Mouse (Mus musculus): ENCODE data around the gene Fgfr2. TPM values are rescaled to one million over a fixed set of nuclear protein-coding genes. Genes with fewer than 3 reads are reported as not detected.
"Not testable (repeated sequence)": the region's sequence is repeated elsewhere in the genome, so short reads cannot be mapped to it uniquely, and the experiment has no call there.

Fgfr2 gene
- total RNA-seq, 1 experiment, result 37.5 TPM

DNA sequence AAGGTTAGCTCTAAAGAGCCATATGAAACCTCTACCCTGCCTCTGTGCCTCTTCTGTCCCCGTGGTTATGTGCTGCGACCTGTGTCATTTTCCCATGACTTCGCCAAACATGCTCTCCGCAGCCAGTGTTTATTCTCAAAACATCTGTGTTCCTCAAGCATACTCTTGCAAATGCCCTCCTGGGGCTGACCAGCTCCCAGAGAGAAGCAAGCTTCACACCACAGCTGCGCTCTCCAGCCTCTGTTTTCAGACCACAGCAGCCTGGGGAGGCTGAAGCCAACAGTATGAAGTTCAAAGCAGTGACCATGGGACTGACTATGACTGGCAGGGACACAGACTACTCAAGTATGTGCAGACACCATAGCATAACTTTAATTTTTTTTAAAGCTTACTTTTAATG lies 616.9 kb downstream of the Fgfr2 start:
- TF ChIP-seq CHD2 (IDR thresholded peaks at IDR 0.05; ENCODE audit: low read depth, low read length) (no peak), HCFC1 (IDR thresholded peaks at IDR 0.05; ENCODE audit: borderline replicate concordance, insufficient read depth, low read length) (no peak), MAFK (IDR thresholded peaks at IDR 0.05; ENCODE audit: insufficient read depth, low read depth, low read length) (no peak), ZC3H11A (IDR thresholded peaks at IDR 0.05; ENCODE audit: borderline replicate concordance, low read depth, low read length) (no peak), ZNF384 (IDR thresholded peaks at IDR 0.05; ENCODE audit: low read depth, low read length) (no peak)
- no peak for DNase-seq (ENCODE audit: low read depth, low spot score)
- in situ Hi-C loops (cut with MboI; ENCODE audit: low sequenced_read_pairs in 2 of 2, unreplicated experiment in 2 of 2), result no loop called here

DNA sequence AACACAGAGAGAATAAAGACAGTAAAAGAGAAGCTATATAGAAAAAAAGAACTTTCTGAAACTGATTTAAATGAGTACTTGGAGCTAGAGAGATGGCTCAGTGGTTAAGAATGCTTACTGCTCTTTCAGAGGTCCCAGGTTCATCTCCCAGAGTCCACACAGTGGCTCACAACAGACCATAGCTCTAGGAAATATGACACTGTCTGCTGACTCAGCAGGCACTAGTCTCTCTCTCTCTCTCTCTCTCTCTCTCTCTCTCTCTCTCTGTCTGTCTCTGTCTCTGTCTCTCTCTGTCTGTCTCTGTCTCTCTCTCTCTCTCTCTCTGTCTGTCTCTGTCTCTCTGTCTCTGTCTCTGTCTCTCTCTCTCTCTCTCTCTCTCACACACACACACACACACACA lies 620.7 kb downstream of the Fgfr2 start:
- H3K27ac ChIP-seq (ENCODE audit: insufficient read depth, low read depth, low read length, poor library complexity, severe bottlenecking); H3K9me3 ChIP-seq (ENCODE audit: control insufficient read depth, insufficient read depth, low read depth, low read length); DNase-seq (ENCODE audit: low read depth, low spot score); H3K36me3 ChIP-seq (ENCODE audit: control insufficient read depth, insufficient read depth, low read length, poor library complexity, severe bottlenecking); H3K4me3 ChIP-seq (ENCODE audit: insufficient read depth in 1 of 2, low read depth in 1 of 2, low read length in 2 of 2, poor library complexity in 1 of 2, severe bottlenecking in 1 of 2); H3K9ac ChIP-seq (ENCODE audit: insufficient read depth, low read depth, low read length, poor library complexity, severe bottlenecking); in situ Hi-C loops (cut with MboI; ENCODE audit: low sequenced_read_pairs in 2 of 2, unreplicated experiment in 2 of 2); H3K4me1 ChIP-seq (ENCODE audit: control insufficient read depth in 2 of 2, insufficient read depth in 2 of 2, low read length in 2 of 2, poor library complexity in 1 of 2): not testable (repeated sequence)
- TF ChIP-seq MAFK (IDR thresholded peaks at IDR 0.05; ENCODE audit: insufficient read depth, low read depth, low read length), result peak; percentile 78

More for the DNA sequence above, 616.9 kb downstream of the Fgfr2 start:
- H3K9ac ChIP-seq (ENCODE audit: insufficient read depth, low read depth, low read length, poor library complexity, severe bottlenecking), result no peak overlapping the region
- H3K4me1 ChIP-seq (ENCODE audit: control insufficient read depth in 2 of 2, insufficient read depth in 2 of 2, low read length in 2 of 2, poor library complexity in 1 of 2), result no peaks in the 10 kb centered on the region
- H3K27ac ChIP-seq (ENCODE audit: insufficient read depth, low read depth, low read length, poor library complexity, severe bottlenecking), result no peak overlapping the region
- H3K36me3 ChIP-seq (ENCODE audit: control insufficient read depth, insufficient read depth, low read length, poor library complexity, severe bottlenecking), result no peaks in the 10 kb centered on the region
- no peak overlapping the region for H3K4me3 ChIP-seq (ENCODE audit: insufficient read depth in 1 of 2, low read depth in 1 of 2, low read length in 2 of 2, poor library complexity in 1 of 2, severe bottlenecking in 1 of 2)
- no peaks in the 10 kb centered on the region for H3K9me3 ChIP-seq (ENCODE audit: control insufficient read depth, insufficient read depth, low read depth, low read length)

DNA sequence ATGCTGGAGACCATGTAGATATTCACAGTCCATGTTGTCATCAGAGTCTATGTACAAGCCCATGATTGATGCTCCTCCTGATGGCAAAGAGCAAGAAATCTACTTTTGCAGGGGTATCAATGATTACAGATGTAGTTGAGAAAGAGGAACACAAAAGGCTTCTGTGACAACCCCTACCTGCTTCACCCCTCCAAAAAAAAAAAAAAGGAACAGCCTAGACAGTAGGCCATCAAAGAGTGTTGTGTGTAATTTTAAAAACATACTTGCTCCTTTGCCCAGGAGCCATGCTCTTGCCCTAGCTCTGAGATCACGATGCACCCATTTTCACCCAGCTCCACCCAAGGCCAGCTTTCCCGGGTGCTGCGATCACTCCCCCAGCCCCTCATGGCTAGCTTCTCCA lies 626.0 kb downstream of the Fgfr2 start:
- in situ Hi-C loops (cut with MboI; ENCODE audit: low sequenced_read_pairs in 2 of 2, unreplicated experiment in 2 of 2), result no loop called here
- DNase-seq (ENCODE audit: low read depth, low spot score), result no peak
- Histone ChIP-seq H3K9ac (ENCODE audit: insufficient read depth, low read depth, low read length, poor library complexity, severe bottlenecking) (no peak overlapping the region), H3K4me3 (ENCODE audit: insufficient read depth in 1 of 2, low read depth in 1 of 2, low read length in 2 of 2, poor library complexity in 1 of 2, severe bottlenecking in 1 of 2) (no peak overlapping the region), H3K27ac (ENCODE audit: insufficient read depth, low read depth, low read length, poor library complexity, severe bottlenecking) (no peak overlapping the region), H3K9me3 (ENCODE audit: control insufficient read depth, insufficient read depth, low read depth, low read length) (no peaks in the 10 kb centered on the region), H3K4me1 (ENCODE audit: control insufficient read depth in 2 of 2, insufficient read depth in 2 of 2, low read length in 2 of 2, poor library complexity in 1 of 2) (no peaks in the 10 kb centered on the region), H3K36me3 (ENCODE audit: control insufficient read depth, insufficient read depth, low read length, poor library complexity, severe bottlenecking) (no peaks in the 10 kb centered on the region)
- TF ChIP-seq MAFK (IDR thresholded peaks at IDR 0.05; ENCODE audit: insufficient read depth, low read depth, low read length) (no peak), CHD2 (IDR thresholded peaks at IDR 0.05; ENCODE audit: low read depth, low read length) (no peak), ZC3H11A (IDR thresholded peaks at IDR 0.05; ENCODE audit: borderline replicate concordance, low read depth, low read length) (no peak), HCFC1 (IDR thresholded peaks at IDR 0.05; ENCODE audit: borderline replicate concordance, insufficient read depth, low read length) (no peak), ZNF384 (IDR thresholded peaks at IDR 0.05; ENCODE audit: low read depth, low read length) (no peak)

DNA sequence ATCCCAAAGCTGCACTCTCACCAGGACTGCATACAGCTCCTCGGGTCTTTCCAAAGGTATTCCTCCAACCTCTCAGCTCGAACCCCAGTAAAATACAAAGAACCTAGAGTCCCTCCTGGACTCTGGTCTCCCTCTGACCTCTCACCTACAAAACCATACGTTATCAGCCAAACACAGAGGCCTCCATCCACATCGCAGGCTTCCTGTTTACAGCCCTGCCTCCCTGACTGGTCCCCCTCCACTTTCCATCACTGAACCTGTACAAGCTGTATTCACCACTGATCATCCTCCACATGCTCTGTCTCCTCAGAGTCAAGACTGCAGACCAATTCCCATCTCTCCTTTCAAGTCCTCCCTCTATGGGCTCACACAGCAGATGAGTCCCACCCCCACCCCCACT lies 628.9 kb downstream of the Fgfr2 start:
- no peak for DNase-seq (ENCODE audit: low read depth, low spot score)
- TF ChIP-seq CHD2 (IDR thresholded peaks at IDR 0.05; ENCODE audit: low read depth, low read length) (no peak), HCFC1 (IDR thresholded peaks at IDR 0.05; ENCODE audit: borderline replicate concordance, insufficient read depth, low read length) (no peak)
- Histone ChIP-seq H3K4me3 (ENCODE audit: insufficient read depth in 1 of 2, low read depth in 1 of 2, low read length in 2 of 2, poor library complexity in 1 of 2, severe bottlenecking in 1 of 2) (no peak overlapping the region), H3K9ac (ENCODE audit: insufficient read depth, low read depth, low read length, poor library complexity, severe bottlenecking) (no peak overlapping the region), H3K9me3 (ENCODE audit: control insufficient read depth, insufficient read depth, low read depth, low read length) (no peaks in the 10 kb centered on the region), H3K4me1 (ENCODE audit: control insufficient read depth in 2 of 2, insufficient read depth in 2 of 2, low read length in 2 of 2, poor library complexity in 1 of 2) (no peaks in the 10 kb centered on the region), H3K27ac (ENCODE audit: insufficient read depth, low read depth, low read length, poor library complexity, severe bottlenecking) (no peak overlapping the region), H3K36me3 (ENCODE audit: control insufficient read depth, insufficient read depth, low read length, poor library complexity, severe bottlenecking) (no peaks in the 10 kb centered on the region)
- in situ Hi-C loops (cut with MboI; ENCODE audit: low sequenced_read_pairs in 2 of 2, unreplicated experiment in 2 of 2), result no loop called here

DNA sequence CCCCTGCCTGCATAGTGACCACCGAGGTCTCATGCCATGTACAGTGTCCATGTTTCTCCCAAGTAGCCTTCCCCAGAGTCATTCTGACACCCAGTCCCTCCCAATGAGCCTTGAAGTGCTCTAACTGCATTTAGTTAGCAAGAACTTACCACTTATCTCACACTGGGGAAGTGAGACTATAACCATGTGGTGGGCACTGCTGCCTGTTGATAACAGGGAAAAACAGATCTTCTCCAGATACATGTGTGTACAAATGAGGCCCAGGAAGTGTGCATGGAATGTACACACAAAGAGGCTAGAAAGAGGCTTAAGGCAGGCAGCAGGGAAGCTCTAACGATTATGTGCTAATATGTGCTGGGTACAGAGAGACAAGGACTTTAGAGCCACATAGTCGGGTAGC lies 629.5 kb downstream of the Fgfr2 start:
- H3K36me3 ChIP-seq (ENCODE audit: control insufficient read depth, insufficient read depth, low read length, poor library complexity, severe bottlenecking), result no peaks in the 10 kb centered on the region
- in situ Hi-C loops (cut with MboI; ENCODE audit: low sequenced_read_pairs in 2 of 2, unreplicated experiment in 2 of 2), result no loop called here
- no peak for TF ChIP-seq CHD2 (IDR thresholded peaks at IDR 0.05; ENCODE audit: low read depth, low read length)
- no peak for TF ChIP-seq ZC3H11A (IDR thresholded peaks at IDR 0.05; ENCODE audit: borderline replicate concordance, low read depth, low read length)
- TF ChIP-seq ZNF384 (IDR thresholded peaks at IDR 0.05; ENCODE audit: low read depth, low read length), result no peak
- no peak for TF ChIP-seq HCFC1 (IDR thresholded peaks at IDR 0.05; ENCODE audit: borderline replicate concordance, insufficient read depth, low read length)
- TF ChIP-seq MAFK (IDR thresholded peaks at IDR 0.05; ENCODE audit: insufficient read depth, low read depth, low read length), result no peak
- H3K27ac ChIP-seq (ENCODE audit: insufficient read depth, low read depth, low read length, poor library complexity, severe bottlenecking), result no peak overlapping the region
- H3K4me3 ChIP-seq (ENCODE audit: insufficient read depth in 1 of 2, low read depth in 1 of 2, low read length in 2 of 2, poor library complexity in 1 of 2, severe bottlenecking in 1 of 2), result no peak overlapping the region
- no peaks in the 10 kb centered on the region for H3K4me1 ChIP-seq (ENCODE audit: control insufficient read depth in 2 of 2, insufficient read depth in 2 of 2, low read length in 2 of 2, poor library complexity in 1 of 2)
- DNase-seq (ENCODE audit: low read depth, low spot score), result no peak
- no peaks in the 10 kb centered on the region for H3K9me3 ChIP-seq (ENCODE audit: control insufficient read depth, insufficient read depth, low read depth, low read length)
- H3K9ac ChIP-seq (ENCODE audit: insufficient read depth, low read depth, low read length, poor library complexity, severe bottlenecking), result no peak overlapping the region
